Mouse (Mus musculus): ENCODE measurements at regions not wholly inside any gene's neighbourhood (a gene's known extent, or its start where the extent isn't known, plus 50 kb on each side); places are given as distances from the start of the nearest gene placed in this dataset.

GRCm38 (mm10) chr8:11909146-11909545 is 68.9 kb downstream of the Tex29 start:
- DNase-seq, result no peak
- intact Hi-C loops (cut with DNase I), result loop anchor here (5.0 kb wide), 1 partner anchor 62 kb away; no protein-coding TSS in a partner anchor

DNA sequence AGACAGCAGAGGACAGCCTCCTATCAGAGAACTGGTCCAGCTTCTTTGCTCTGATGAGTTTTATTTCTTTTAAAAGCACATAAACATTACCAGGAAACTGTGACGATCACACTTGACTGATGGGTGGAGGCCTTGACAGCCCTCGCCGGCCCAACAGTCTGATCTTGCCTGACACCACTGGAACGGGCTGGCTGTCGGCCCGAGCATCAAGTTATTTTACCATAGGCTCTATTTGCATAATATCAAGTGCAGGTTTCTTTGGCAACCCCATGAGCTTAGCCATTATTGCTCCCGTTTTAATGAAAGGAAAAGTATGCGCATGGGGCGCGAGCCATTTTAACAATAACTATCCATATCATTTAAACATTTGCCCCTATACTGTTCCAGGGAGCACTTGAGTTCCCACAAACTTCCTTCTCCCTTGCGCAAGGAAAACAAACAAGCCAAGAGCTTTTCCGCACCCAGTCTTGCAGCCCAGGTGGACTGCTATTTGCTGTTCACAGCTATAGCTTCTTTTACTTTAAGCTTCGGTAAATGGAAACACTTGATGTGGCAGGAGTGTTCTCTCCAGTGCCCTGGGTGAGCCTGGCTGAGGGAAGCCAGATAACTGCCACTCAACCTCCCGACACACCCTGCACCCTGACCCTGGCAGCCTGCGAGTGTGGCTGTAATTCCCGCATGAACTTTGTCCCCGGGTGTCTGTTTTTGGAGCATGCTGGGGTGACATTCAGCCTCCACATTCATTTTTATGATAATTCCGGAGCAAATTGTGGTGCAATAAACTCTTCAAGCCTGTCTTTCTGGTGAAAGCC is 71.6 kb downstream of the Tex29 start:
- no peak for DNase-seq
- intact Hi-C loops (cut with DNase I), result no loop called here

DNA sequence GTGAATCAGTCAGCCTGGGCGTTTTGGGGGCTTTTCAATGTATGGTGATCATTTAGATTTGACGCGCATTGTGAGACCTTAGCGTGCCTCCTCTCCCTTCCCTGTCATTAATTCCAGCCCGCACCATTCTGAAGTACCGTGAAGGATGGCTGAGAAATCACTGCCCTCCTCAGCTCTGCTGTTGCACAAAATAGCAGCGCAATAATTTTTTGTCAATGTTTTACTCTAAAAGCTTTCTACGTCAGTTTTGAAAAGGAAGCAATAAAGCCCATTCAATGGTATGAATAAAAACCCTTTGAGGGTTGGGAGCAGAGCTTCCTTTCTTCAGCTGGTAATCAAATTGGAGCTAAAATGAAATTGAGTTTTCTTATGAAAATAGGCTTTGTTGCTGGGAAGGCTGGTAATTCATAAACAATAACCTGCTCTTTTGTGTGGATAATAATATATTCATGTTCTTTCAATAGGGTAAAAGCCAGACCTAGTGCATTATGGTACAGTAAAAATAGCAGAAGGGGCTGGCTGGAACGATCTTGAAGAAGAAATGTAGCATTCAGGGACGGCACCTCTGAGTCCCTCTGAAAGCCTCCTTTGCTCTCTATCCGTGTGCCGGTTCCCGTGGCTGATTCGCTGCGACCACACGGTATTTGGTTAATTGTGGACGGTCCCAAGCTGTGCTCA is 72.3 kb downstream of the Tex29 start:
- DNase-seq, result no peak
- intact Hi-C loops (cut with DNase I), result no loop called here

DNA sequence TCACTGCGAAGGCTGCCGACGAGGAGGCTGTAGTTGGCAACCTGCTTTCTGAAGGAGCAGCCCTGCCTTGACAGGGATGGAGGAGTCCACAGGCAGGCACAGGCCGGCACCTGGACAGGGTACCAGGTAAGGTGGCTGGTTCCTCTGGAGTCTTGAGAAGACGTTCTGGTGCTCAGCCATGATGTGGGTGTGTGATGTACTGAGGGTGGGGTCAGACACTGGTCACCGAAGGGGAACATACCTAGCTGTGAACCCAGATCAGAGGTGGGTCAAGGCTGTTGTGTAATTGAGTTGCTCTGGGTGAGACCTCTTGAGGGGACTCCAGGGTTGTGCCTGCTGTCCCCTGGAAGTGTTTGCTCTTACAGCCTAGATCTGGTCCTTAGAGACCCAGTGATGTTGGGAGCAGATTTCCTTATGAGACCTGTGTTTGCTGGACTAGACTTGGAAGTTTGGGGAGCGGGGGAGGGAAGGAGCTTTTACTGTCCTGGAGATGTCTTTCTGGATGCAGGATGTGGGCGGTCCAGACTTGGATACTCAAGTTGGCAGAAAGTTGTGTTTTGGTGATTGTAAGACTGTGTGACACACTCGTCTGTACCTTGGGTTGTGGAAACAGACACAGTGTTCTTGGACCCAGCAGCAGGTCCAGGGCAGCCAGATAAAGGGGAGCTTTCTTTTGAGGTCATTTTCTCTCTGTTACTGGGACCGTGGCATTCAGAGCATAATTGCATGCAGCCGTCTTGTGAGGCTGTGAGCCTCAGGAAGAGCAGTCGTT is 73.0 kb downstream of the Tex29 start:
- DNase-seq, result no peak
- intact Hi-C loops (cut with DNase I), result no loop called here

DNA sequence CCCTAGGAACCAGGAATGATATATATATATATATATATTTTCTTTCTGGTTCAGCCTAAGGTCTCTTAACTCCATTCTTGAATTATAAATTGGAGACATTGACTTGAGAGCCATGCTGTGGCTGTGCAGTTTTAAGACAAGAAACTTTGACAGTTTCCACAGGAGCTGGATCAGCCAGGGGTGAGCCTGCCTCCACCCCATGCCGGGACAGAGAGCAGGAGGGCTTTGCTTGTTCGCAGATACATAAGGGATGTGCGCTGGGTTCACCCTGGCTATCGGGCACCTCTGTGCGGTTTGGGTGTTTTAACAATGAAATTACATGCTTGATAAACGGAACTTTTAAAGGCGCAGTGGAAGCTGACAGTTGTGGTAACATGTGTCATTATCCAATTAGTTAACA is 73.9 kb downstream of the Tex29 start:
- intact Hi-C loops (cut with DNase I), result no loop called here
- DNase-seq, result no peak

DNA sequence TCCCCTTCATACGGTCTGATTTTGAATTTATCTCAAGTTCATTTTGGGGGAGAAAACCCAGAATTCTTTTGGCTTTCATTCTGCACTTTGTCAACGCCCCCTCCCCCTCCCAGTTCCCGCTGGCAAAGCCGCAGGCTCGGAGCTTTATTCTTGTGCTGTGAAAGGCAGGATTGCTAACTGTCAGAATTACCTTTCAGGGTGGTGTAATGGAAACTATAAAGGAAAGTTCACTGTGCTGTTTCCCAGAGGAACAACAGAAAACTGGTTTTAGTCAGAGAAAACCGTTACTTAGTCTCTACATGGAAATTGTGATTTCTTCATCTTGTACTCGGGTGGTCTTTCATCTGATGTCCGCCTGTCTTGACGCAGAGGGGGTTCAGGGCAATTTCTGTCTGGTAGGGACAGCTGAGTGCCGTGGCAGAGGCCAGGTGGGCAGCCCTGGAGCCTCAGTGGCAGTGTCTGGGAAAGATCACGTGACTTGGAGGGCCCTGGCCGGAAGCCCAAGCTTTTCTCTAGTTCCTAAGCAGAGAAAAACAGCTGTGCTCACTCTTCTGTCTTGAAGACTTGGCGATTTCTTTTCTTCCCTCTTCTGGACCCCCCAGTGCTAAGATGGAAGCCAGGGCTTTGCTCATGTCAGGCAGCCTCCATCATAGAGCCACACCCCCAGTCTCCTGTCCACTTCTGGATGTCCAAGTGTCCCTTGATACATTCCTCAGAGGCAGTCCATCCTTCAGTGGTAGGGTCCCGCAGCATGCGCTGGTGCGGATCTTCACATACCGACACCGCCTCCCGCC is 74.6 kb downstream of the Tex29 start:
- intact Hi-C loops (cut with DNase I), result no loop called here
- DNase-seq, result peak; percentile 37 to 42

DNA sequence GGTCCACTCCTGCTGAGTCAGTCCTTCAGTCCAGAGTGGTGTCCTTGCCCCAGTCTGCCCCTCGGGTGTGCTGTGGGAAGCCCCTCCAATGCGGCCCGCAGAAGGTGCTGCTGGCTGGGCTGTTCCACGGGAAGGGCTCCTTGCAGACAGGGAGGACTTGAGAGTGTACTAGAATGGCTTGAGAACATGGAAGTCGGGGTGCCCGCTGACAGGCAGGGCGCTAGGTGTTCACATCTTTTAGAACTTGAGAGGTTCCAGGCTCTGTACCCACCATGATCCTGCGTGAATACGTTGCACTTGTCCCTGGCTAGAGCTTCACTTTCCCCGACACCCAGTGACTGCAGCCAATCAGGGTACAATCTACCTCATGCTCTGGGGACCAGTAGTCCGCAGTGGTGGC is 75.4 kb downstream of the Tex29 start:
- DNase-seq, result no peak
- intact Hi-C loops (cut with DNase I), result no loop called here

DNA sequence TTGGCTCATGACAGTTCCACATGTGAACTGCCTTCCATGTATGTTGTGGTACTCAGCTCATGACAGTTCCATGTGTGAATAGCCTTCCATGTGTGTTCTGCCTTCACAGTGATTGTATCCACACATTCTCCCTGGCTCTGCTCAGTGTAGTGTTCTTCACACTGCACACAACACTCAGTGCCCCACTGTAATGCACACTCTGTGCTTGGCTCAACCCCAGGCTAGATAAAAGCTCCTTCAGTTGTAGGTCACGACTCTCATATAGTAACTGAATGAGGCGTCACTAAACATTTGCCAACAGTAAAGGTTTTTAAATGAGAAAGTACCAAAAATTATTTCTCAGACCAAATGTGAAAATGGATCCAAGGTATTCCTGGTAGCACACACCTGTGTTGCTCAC is 79.6 kb downstream of the Tex29 start:
- no peak for DNase-seq
- intact Hi-C loops (cut with DNase I), result loop anchor here (5.0 kb wide), 1 partner anchor 98 kb away; no protein-coding TSS in a partner anchor

GRCm38 (mm10) chr8:11923115-11923514 is 82.8 kb downstream of the Tex29 start:
- intact Hi-C loops (cut with DNase I), result loop anchor here (5.0 kb wide), 1 partner anchor 101 kb away; no protein-coding TSS in a partner anchor
- no peak for DNase-seq

GRCm38 (mm10) chr8:11924165-11924564 is 83.9 kb downstream of the Tex29 start:
- peak; percentile 77 to 79 for DNase-seq
- intact Hi-C loops (cut with DNase I), result loop anchor here (1.0 to 5.0 kb wide), 2 partner anchors 102 to 166 kb away; no protein-coding TSS in a partner anchor

DNA sequence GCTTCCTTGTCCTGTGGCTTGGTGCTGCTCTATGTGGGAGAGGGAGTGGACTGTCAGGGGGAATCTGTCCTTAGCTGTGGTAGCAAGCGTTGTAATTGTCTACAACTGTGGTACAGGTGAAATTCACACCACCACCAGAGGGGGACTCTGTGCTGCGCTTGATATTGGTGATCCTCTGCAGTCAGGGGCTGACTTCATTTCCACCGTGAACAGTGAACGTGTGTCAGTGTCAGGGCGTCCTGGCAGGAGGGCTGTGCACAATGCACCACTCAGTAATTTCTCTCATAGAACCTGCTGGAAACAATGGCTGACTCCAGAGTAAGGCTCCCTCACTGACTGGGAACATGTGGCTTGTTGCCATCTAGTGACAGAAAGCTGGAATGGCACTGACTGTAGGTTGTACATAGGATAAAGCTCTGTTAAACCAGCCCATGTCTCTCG is 102.6 kb downstream of the Tex29 start:
- DNase-seq, result peak; percentile 41 to 58
- intact Hi-C loops (cut with DNase I), result loop anchor here (5.0 kb wide), 1 partner anchor 186 kb away; no protein-coding TSS in a partner anchor

DNA sequence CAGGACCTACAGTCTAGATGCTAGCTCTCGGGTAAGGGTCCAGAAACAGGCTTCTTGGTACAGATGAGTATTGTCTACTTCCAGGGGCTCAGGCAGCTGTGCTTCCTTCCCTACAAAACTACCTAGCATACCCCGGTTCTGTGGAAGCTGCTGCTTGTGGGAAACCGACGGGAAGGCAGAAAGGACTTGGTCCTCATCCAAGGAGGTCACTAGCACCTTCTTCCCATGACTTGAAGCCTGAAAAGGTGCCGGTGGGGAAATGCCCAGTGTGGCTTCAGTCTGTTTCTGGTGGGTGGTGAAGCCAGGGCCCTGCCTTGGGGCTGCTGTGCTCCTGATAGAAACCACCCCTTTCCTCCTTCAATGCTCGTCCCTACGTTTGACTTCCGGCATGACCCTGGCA is 107.5 kb downstream of the Tex29 start:
- intact Hi-C loops (cut with DNase I), result no loop called here
- no peak for DNase-seq

GRCm38 (mm10) chr8:11956268-11956667 is 116.0 kb downstream of the Tex29 start:
- DNase-seq, result no peak
- intact Hi-C loops (cut with DNase I), result loop anchor here (2.0 to 5.0 kb wide), 2 partner anchors 671 to 721 kb away; no protein-coding TSS in a partner anchor

- peak in 1 of 2 experiments; percentile 53 for DNase-seq
- intact Hi-C loops (cut with DNase I), result loop anchor here (1.0 to 5.0 kb wide), 3 partner anchors 607 to 720 kb away; no protein-coding TSS in a partner anchor
These were observed 116.9 kb downstream of the Tex29 start for GRCm38 (mm10) chr8:11957046-11957783.

DNA sequence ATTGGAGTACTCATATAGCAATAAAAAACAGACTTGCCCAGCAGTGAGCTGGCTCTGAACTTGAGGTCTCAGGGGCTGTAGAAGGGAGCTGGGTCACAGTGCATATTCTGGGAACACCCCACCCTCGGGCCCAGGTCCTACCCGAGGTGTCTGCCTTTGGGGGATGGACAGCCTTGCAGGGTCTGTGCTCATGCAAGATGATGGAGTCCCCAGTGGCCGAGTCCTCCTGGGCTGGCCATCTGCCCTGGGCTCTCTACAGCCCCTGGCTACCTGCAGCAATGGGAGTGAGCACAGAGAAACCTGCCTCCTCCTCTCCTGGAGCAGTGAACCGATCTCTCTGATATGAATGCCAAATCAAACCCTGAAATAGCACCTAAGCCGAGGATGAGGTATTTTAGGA is 117.9 kb downstream of the Tex29 start:
- DNase-seq, result no peak
- intact Hi-C loops (cut with DNase I), result loop anchor here (1.0 to 5.0 kb wide), 2 partner anchors 603 to 669 kb away; no protein-coding TSS in a partner anchor

DNA sequence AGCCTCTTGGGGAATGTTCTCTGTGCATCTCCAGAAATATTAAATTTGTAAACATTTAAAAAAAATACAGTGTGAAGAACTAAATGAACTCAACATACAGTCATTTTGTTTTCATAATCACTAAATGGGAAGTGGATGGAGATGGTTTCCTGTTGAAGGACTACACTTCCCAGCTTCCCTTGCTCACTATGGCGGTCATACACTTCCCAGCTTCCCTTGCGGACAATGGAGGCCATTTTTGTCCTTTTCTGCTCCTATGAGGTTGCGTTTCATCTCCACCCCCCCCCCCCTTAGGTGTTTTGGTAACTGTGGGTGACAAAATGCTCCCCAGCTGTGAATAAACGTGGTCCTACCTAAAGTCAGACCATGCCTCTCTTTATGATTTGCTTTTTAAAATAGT is 119.2 kb downstream of the Tex29 start:
- intact Hi-C loops (cut with DNase I), result loop anchor here (5.0 kb wide), 1 partner anchor 668 kb away; no protein-coding TSS in a partner anchor
- DNase-seq, result no peak

DNA sequence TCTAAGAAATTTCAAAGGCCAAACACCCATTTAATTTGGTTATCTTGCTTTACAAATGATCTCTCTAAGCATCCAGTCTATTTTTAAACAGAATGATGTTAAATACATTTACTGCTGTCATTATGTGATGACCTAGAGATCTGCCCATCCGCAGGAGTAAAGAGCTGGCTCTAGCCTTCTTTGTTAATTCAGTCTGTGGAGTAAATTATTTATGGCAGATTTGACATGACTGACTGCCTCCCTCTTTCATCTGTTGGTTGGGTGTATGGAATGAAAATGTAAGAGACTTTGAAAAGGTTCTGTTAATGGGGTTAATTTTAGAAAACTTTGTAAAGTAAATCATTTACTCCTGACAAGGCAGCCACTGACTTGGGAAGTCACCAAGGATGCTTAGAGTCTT is 123.3 kb downstream of the Tex29 start:
- intact Hi-C loops (cut with DNase I), result no loop called here
- DNase-seq, result no peak

- intact Hi-C loops (cut with DNase I), result no loop called here
- DNase-seq, result no peak
These were observed 127.4 kb downstream of the Tex29 start for GRCm38 (mm10) chr8:11967670-11968069.

- no peak for DNase-seq
- intact Hi-C loops (cut with DNase I), result no loop called here
These were observed 130.2 kb downstream of the Tex29 start for GRCm38 (mm10) chr8:11970515-11970914.

All from heart, postnatal 14 days (tissue).